Mouse (Mus musculus): ENCODE results near the gene Ankrd54.
"Not testable (repeated sequence)": the region's sequence is repeated elsewhere in the genome, so short reads cannot be mapped to it uniquely, and the experiment has no call there.

Ankrd54 gene

GRCm38 (mm10) chr15:79042721-79043491, 19.8 kb downstream of the Ankrd54 start:
- peak in 1 of 2 experiments; percentile 44 for DNase-seq (ENCODE audit: low spot score in 2 of 2)

- DNase-seq (ENCODE audit: low spot score in 2 of 2): no peak
Observed at GRCm38 (mm10) chr15:79041585-79041984, 21.1 kb downstream of the Ankrd54 start, which contains the start of gene Galr3. Gene Galr3, plus strand, starts transcription at chr15:79041885.

GRCm38 (mm10) chr15:79040501-79041416, 21.9 kb downstream of the Ankrd54 start:
- DNase-seq (ENCODE audit: low spot score in 2 of 2): no peak

GRCm38 (mm10) chr15:79038853-79039252, 23.8 kb downstream of the Ankrd54 start:
- peak in 1 of 2 experiments; percentile 48 for DNase-seq (ENCODE audit: low spot score in 2 of 2)

GRCm38 (mm10) chr15:79038331-79038730, 24.4 kb downstream of the Ankrd54 start:
- no peak for DNase-seq (ENCODE audit: low spot score in 2 of 2)

- DNase-seq (ENCODE audit: low spot score in 2 of 2): peak in 1 of 2 experiments; percentile 47
Observed at GRCm38 (mm10) chr15:79037913-79038328, 24.8 kb downstream of the Ankrd54 start.

GRCm38 (mm10) chr15:79031908-79032307, 30.8 kb downstream of the Ankrd54 start:
- not testable (repeated sequence) for DNase-seq (ENCODE audit: low spot score in 2 of 2)

- peak; percentile 82 for DNase-seq (ENCODE audit: low spot score in 2 of 2)
Observed at GRCm38 (mm10) chr15:79030551-79031435, 31.9 kb downstream of the Ankrd54 start.

GRCm38 (mm10) chr15:79029519-79030241, 33.0 kb downstream of the Ankrd54 start:
- no peak for DNase-seq (ENCODE audit: low spot score in 2 of 2)

GRCm38 (mm10) chr15:79028823-79029484, 33.7 kb downstream of the Ankrd54 start:
- DNase-seq (ENCODE audit: low spot score in 2 of 2): no peak

- peak; percentile 89 to 95 for DNase-seq (ENCODE audit: low spot score in 2 of 2)
Observed at GRCm38 (mm10) chr15:79028237-79028738, 34.4 kb downstream of the Ankrd54 start, which contains the start of gene H1f0. Gene H1f0, plus strand, starts transcription at chr15:79028450.

- peak in 1 of 2 experiments; percentile 31 for DNase-seq (ENCODE audit: low spot score in 2 of 2)
Observed at GRCm38 (mm10) chr15:79027291-79028205, 35.1 kb downstream of the Ankrd54 start.

- no peak for DNase-seq (ENCODE audit: low spot score in 2 of 2)
Observed at GRCm38 (mm10) chr15:79026511-79027290, 36.0 kb downstream of the Ankrd54 start.

- DNase-seq (ENCODE audit: low spot score in 2 of 2): no peak
Observed at GRCm38 (mm10) chr15:79025687-79026308, 36.9 kb downstream of the Ankrd54 start.

GRCm38 (mm10) chr15:79023366-79023765, 39.3 kb downstream of the Ankrd54 start:
- DNase-seq (ENCODE audit: low spot score in 2 of 2): no peak

GRCm38 (mm10) chr15:79022671-79023230, 39.9 kb downstream of the Ankrd54 start:
- no peak for DNase-seq (ENCODE audit: low spot score in 2 of 2)

- DNase-seq (ENCODE audit: low spot score in 2 of 2): no peak
Observed at GRCm38 (mm10) chr15:79018886-79019285, 43.8 kb downstream of the Ankrd54 start.
